Mouse (Mus musculus) forebrain, postnatal 0 days (tissue): ENCODE results near the gene Rtf2. TPM values are rescaled to one million over a fixed set of nuclear protein-coding genes. Genes with fewer than 3 reads are reported as not detected.
A peak's percentile ranks its signal among the peaks of the same experiment; 100 is the strongest.

Experiments used
- ATAC-seq: fragments of 200-750 bp; cut with Nextera tagmentation; 2 replicates; pipeline ENCODE4 v1.8.0; 2017; ENCODE audit warnings: mild to moderate bottlenecking, moderate library complexity
- DNase-seq: peaks from one replicate; pipeline ENCODE4 v3.0.0-alpha.2; 2015
- H3K27ac ChIP-seq: fragments of 300-500 bp; sonication (generic); 2 replicates; pipeline ENCODE4 v1.5.1; 2014; ENCODE audit warnings: low read depth, mild to moderate bottlenecking, antibody characterized with exemption, low read length, moderate library complexity, mixed read lengths
- H3K27me3 ChIP-seq: fragments of 300-500 bp; sonication (generic); 2 replicates; pipeline ENCODE4 v1.6.1; 2014; ENCODE audit warnings: mild to moderate bottlenecking, low read length, mixed read lengths; ENCODE audit not compliant: insufficient read depth
- H3K36me3 ChIP-seq: fragments of 300-500 bp; sonication (generic); 2 replicates; pipeline ENCODE4 v1.6.1; 2014; ENCODE audit warnings: mild to moderate bottlenecking, moderate library complexity; ENCODE audit not compliant: insufficient read depth
- H3K4me1 ChIP-seq: fragments of 300-500 bp; sonication (generic); 2 replicates; pipeline ENCODE4 v1.6.1; 2014; ENCODE audit warnings: antibody characterized with exemption; ENCODE audit not compliant: insufficient read depth
- H3K4me2 ChIP-seq: fragments of 300-500 bp; sonication (generic); 2 replicates; pipeline ENCODE4 v1.6.1; 2014; ENCODE audit warnings: low read depth, mild to moderate bottlenecking, moderate library complexity
- H3K4me3 ChIP-seq: fragments of 300-500 bp; sonication (generic); 2 replicates; pipeline ENCODE4 v1.5.1; 2014; ENCODE audit warnings: low read depth, low read length, mixed read lengths
- H3K9ac ChIP-seq: fragments of 300-500 bp; sonication (generic); 2 replicates; pipeline ENCODE4 v1.6.1; 2014; ENCODE audit warnings: mild to moderate bottlenecking
- H3K9me3 ChIP-seq: fragments of 300-500 bp; sonication (generic); 2 replicates; pipeline ENCODE4 v1.6.1; 2016; ENCODE audit warnings: low read length
- CTCF ChIP-seq: sonication (generic); IDR thresholded peaks from 2 replicates; pipeline ENCODE4 v1.5.1; 2016; ENCODE audit warnings: antibody characterized with exemption, control low read depth, low read depth
- WGBS: fragments of 180-500 bp; shearing (Covaris S2); extraction: QIAGEN DNeasy Blood & Tissue Kit; methylation state at CpG from one replicate; pipeline ENCODE4 v1.1.7; 2014; 5-methylcytosine and 5-hydroxymethylcytosine counted together
- polyA plus RNA-seq: library from polyadenylated mRNA; unstranded; fragments of >200 nt; fragmentation: Nextera tagmentation; extraction: Ambion mirVana; gene quantifications from 2 replicates; pipeline ENCODE4 v1.2.1, GENCODE M21; 2015
- total RNA-seq: library from RNA; depleted of rRNA; stranded (reverse); fragments of >200 nt; gene quantifications from 2 replicates; pipeline ENCODE4 v1.2.3, GENCODE M21; 2014

Rtf2 gene
- total and polyA plus RNA-seq, 2 experiments from 2014 or later: 84.0 to 99.6 TPM

GRCm38 (mm10) chr2:172437371-172437952 is 2.9 kb upstream of the Rtf2 start:
- Histone ChIP-seq H3K27me3 (no peaks in the 10 kb centered on the region), H3K9me3 (no peaks in the 10 kb centered on the region), H3K9ac (no peak overlapping the region), H3K4me2 (no peak overlapping the region), H3K4me3 (no peak overlapping the region), H3K27ac (no peak overlapping the region), H3K36me3 (no peaks in the 10 kb centered on the region), H3K4me1 (peaks cover 11% of the 10 kb centered on the region; the same call in 1 of the 2 replicates)
- TF ChIP-seq CTCF: no peak
- no peak for ATAC-seq
- no peak for DNase-seq
- WGBS: 73% methylated on average over 16 of the region's 16 CpGs

- Histone ChIP-seq H3K27ac (peak overlapping the region; percentile 51), H3K4me2 (peak overlapping the region; percentile 66), H3K9me3 (no peaks in the 10 kb centered on the region), H3K27me3 (no peaks in the 10 kb centered on the region), H3K4me1 (peaks cover 11% of the 10 kb centered on the region; the same call in 1 of the 2 replicates), H3K4me3 (peak overlapping the region; percentile 86), H3K9ac (peak overlapping the region; percentile 73), H3K36me3 (peaks cover 8% of the 10 kb centered on the region)
- 2% methylated on average over 21 of the region's 21 CpGs for WGBS
- DNase-seq: no peak
- ATAC-seq: peak; percentile 66
- no peak for TF ChIP-seq CTCF
Measured at GRCm38 (mm10) chr2:172440640-172441005, 267 bp downstream of the Rtf2 start.

GRCm38 (mm10) chr2:172441176-172441575 is 820 bp downstream of the Rtf2 start:
- Histone ChIP-seq H3K4me2 (peak overlapping the region; percentile 66), H3K9me3 (no peaks in the 10 kb centered on the region), H3K4me3 (peak overlapping the region; percentile 86), H3K9ac (peak overlapping the region; percentile 73), H3K27ac (no peak overlapping the region), H3K27me3 (no peaks in the 10 kb centered on the region), H3K36me3 (peaks cover 13% of the 10 kb centered on the region), H3K4me1 (peaks cover 11% of the 10 kb centered on the region; the same call in 1 of the 2 replicates)
- 31% methylated on average over 6 of the region's 6 CpGs for WGBS
- no peak for ATAC-seq
- DNase-seq: no peak
- TF ChIP-seq CTCF: no peak

GRCm38 (mm10) chr2:172445617-172446016 is 5.3 kb downstream of the Rtf2 start:
- TF ChIP-seq CTCF: no peak
- ATAC-seq (no peak), DNase-seq (no peak)
- Histone ChIP-seq H3K27ac (no peak overlapping the region), H3K4me1 (0 out of 2 replicates have a peak, but pooled peaks cover 6% of the 10 kb centered on the region), H3K4me2 (no peak overlapping the region), H3K9ac (no peak overlapping the region), H3K9me3 (no peaks in the 10 kb centered on the region), H3K36me3 (peaks cover 58% of the 10 kb centered on the region), H3K27me3 (no peaks in the 10 kb centered on the region), H3K4me3 (no peak overlapping the region)
- 93% methylated on average over 4 of the region's 4 CpGs for WGBS

- Histone ChIP-seq H3K4me1 (no peaks in the 10 kb centered on the region), H3K4me3 (no peak overlapping the region), H3K4me2 (no peak overlapping the region), H3K27ac (no peak overlapping the region), H3K9me3 (no peaks in the 10 kb centered on the region), H3K36me3 (peaks cover 75% of the 10 kb centered on the region), H3K27me3 (no peaks in the 10 kb centered on the region), H3K9ac (no peak overlapping the region)
- peak; percentile 63 for TF ChIP-seq CTCF
- no peak for DNase-seq
- no peak for ATAC-seq
- 94% methylated on average over 6 of the region's 6 CpGs for WGBS
Measured at GRCm38 (mm10) chr2:172447317-172447716, 7.0 kb downstream of the Rtf2 start.

- DNase-seq (no peak), ATAC-seq (no peak)
- Histone ChIP-seq H3K4me1 (no peaks in the 10 kb centered on the region), H3K27ac (no peak overlapping the region), H3K27me3 (no peaks in the 10 kb centered on the region), H3K9ac (no peak overlapping the region), H3K4me2 (no peak overlapping the region), H3K9me3 (no peaks in the 10 kb centered on the region), H3K4me3 (no peak overlapping the region), H3K36me3 (peaks cover 83% of the 10 kb centered on the region)
- TF ChIP-seq CTCF: no peak
- WGBS: 88% methylated on average over 4 of the region's 4 CpGs
Measured at GRCm38 (mm10) chr2:172448329-172448728, 8.0 kb downstream of the Rtf2 start.

GRCm38 (mm10) chr2:172450640-172451039 is 10.3 kb downstream of the Rtf2 start:
- TF ChIP-seq CTCF: no peak

More at GRCm38 (mm10) chr2:172450640-172451039, 10.3 kb downstream of the Rtf2 start:
- no peak overlapping the region for H3K4me3 ChIP-seq
- no peak overlapping the region for H3K9ac ChIP-seq
- 91% methylated on average over 6 of the region's 6 CpGs for WGBS
- H3K27me3 ChIP-seq: no peaks in the 10 kb centered on the region
- H3K27ac ChIP-seq: no peak overlapping the region
- ATAC-seq (no peak), DNase-seq (no peak)
- no peaks in the 10 kb centered on the region for H3K4me1 ChIP-seq
- H3K4me2 ChIP-seq: no peak overlapping the region
- H3K36me3 ChIP-seq: peaks cover 81% of the 10 kb centered on the region
- H3K9me3 ChIP-seq: no peaks in the 10 kb centered on the region
